Mouse (Mus musculus): ENCODE measurements around the gene Gm3854. TPM values are rescaled to one million over a fixed set of nuclear protein-coding genes. Genes with fewer than 3 reads are reported as not detected.

The Gm3854 gene
- total RNA-seq, 2 experiments from 2014 or later: 0.16 to 0.33 TPM

GRCm38 (mm10) chr7:6383044-6383455 is 39.5 kb downstream of the Gm3854 start, which contains the start of gene Zfp28:
TSS of gene Zfp28 (plus strand) at chr7:6383295.
- peak; percentile 90 to 92 for DNase-seq
- intact Hi-C loops (cut with DNase I): loop anchor here (1.0 to 10.0 kb wide), 4 partner anchors 16 to 208 kb away; partner anchors contain the start of genes Gm20715, Smim17, Zfp444 and Zfp78

- no peak for DNase-seq
- intact Hi-C loops (cut with DNase I): loop anchor here (10.0 kb wide), 1 partner anchor 209 kb away; the partner anchor contains the start of gene Zfp444
Observed at GRCm38 (mm10) chr7:6384011-6384410, 40.5 kb downstream of the Gm3854 start.

GRCm38 (mm10) chr7:6386995-6387394 is 43.4 kb downstream of the Gm3854 start:
- peak; percentile 10 to 20 for DNase-seq
- intact Hi-C loops (cut with DNase I): loop anchor here (10.0 kb wide), 1 partner anchor 212 kb away; the partner anchor contains the start of gene Zfp444

GRCm38 (mm10) chr7:6388971-6389370 is 45.4 kb downstream of the Gm3854 start:
- no peak for DNase-seq
- intact Hi-C loops (cut with DNase I): loop anchor here (10.0 kb wide), 1 partner anchor 214 kb away; the partner anchor contains the start of gene Zfp444

- intact Hi-C loops (cut with DNase I): loop anchor here (10.0 kb wide), 1 partner anchor 215 kb away; the partner anchor contains the start of gene Zfp444
Observed at GRCm38 (mm10) chr7:6389449-6389848, 45.9 kb downstream of the Gm3854 start.

GRCm38 (mm10) chr7:6397996-6398975 is 54.7 kb downstream of the Gm3854 start, which contains the start of gene Smim17:
TSS of gene Smim17 (plus strand) at chr7:6398715.
- intact Hi-C loops (cut with DNase I): loop anchor here (2.0 kb wide), 1 partner anchor 15 kb away; the partner anchor contains the start of gene Zfp28

More at GRCm38 (mm10) chr7:6389449-6389848, 45.9 kb downstream of the Gm3854 start:
- DNase-seq: no peak

More at GRCm38 (mm10) chr7:6397996-6398975, 54.7 kb downstream of the Gm3854 start, which contains the start of gene Smim17:
- peak; percentile 27 to 34 for DNase-seq

Other genes with a start within 250 kb of the Gm3854 start
- 10 to 100 TPM; 30.2 to 34.0 TPM for gene Zfp787, start 187.8 kb upstream of the Gm3854 start, total RNA-seq (2021)
- gene Zfp444, start 171.5 kb upstream of the Gm3854 start, total RNA-seq (2021): 10 to 100 TPM in 1 of 2 experiments, 1 to 10 TPM in 1; 9.4 to 11.4 TPM
- not detected for gene Galp, start 146.7 kb upstream of the Gm3854 start, total RNA-seq (2021)
- gene Zscan5b, start 121.5 kb upstream of the Gm3854 start, total RNA-seq (2021): not detected
- not detected for gene Epp13, start 91.0 kb upstream of the Gm3854 start, total RNA-seq (2021)
- 1 to 10 TPM; 3.4 to 4.0 TPM for gene Zfp667, start 57.2 kb upstream of the Gm3854 start, total RNA-seq (2021)
- 1 to 10 TPM; 1.1 to 1.8 TPM for gene Zfp583, start 12.5 kb upstream of the Gm3854 start, total RNA-seq (2021)
- 1 to 10 TPM; 2.4 to 3.0 TPM for gene Zfp78, start 19.5 kb downstream of the Gm3854 start, total RNA-seq (2021)
- 1 to 10 TPM; 2.9 to 3.1 TPM for gene Zfp28, start 39.5 kb downstream of the Gm3854 start, total RNA-seq (2021)
- not detected for gene Smim17, start 55.0 kb downstream of the Gm3854 start, total RNA-seq (2021)
- not detected for gene Gm20715, start 66.5 kb downstream of the Gm3854 start, total RNA-seq (2021)
- gene Olfr1344, start 94.9 kb downstream of the Gm3854 start, total RNA-seq (2021): not detected
- not detected for gene Olfr1336, start 112.4 kb downstream of the Gm3854 start, total RNA-seq (2021)
- not detected for gene Olfr1346, start 123.3 kb downstream of the Gm3854 start, total RNA-seq (2021)
- gene Olfr5, start 143.2 kb downstream of the Gm3854 start, total RNA-seq (2021): not detected
- gene Olfr1347, start 156.0 kb downstream of the Gm3854 start, total RNA-seq (2021): not detected
- gene Olfr1348, start 165.0 kb downstream of the Gm3854 start, total RNA-seq (2021): not detected
- not detected for gene Olfr1349, start 179.2 kb downstream of the Gm3854 start, total RNA-seq (2021)
- gene Olfr1350, start 221.1 kb downstream of the Gm3854 start, total RNA-seq (2021): not detected

Data from heart, postnatal 36 days (tissue).